In the genomic region with DNA sequence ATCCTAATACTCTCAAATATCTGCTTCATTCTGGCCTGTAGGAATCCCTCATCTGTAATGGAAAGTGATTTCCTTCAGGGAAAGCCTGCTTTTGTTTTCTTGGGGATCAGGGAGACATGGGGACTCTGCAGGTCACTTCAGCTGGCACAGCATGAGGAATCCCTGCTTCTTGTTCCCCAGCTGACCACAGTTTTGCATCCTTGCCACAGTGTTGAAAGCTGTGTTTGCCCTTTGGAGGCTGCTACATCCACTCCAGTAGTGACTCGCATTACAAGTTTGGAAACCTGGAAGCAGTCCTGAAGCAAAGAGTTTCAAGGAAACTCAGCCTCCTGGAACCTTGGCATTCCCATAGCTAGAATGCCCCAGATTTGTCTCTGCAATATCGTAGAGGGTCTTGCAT, we compare ENCODE assay signal across 23 mouse cellular contexts. TPM values are rescaled to one million over a fixed set of nuclear protein-coding genes. Genes with fewer than 3 reads are reported as not detected.
A peak's percentile ranks its signal among the peaks of the same experiment; 100 is the strongest.
DNase-seq lines count a peak whose midpoint lies in the region; ATAC-seq and TF ChIP-seq lines count a peak whose summit lies in the region.
"Had no signal": no experiment of that assay in that cellular context is flagged by ENCODE, and none has a peak within 500 bp of the region (broad histone marks: within the 10 kb centered on the region; RNA-seq: fewer than 3 reads in every experiment).

No protein-coding gene starts in this region.

- H3K27me3 ChIP-seq in cerebellum, adult 2 months (ENCODE audit: control insufficient read depth, insufficient read depth, low read length), result no peaks in the 10 kb centered on the region
- no peaks in the 10 kb centered on the region for H3K27me3 ChIP-seq in kidney, embryonic 14.5 days (ENCODE audit: control insufficient read depth, insufficient read depth, low read length)
- H3K27me3 ChIP-seq: embryonic facial prominence, embryonic 13.5 days; embryonic facial prominence, embryonic 15.5 days; forebrain, embryonic 12.5 days had no signal

- H3K4me2 ChIP-seq in kidney, embryonic 14.5 days (replicated peaks; ENCODE audit: low read depth, low read length), result no peak overlapping the region
- H3K4me2 ChIP-seq: embryonic facial prominence, embryonic 13.5 days; embryonic facial prominence, embryonic 15.5 days; forebrain, embryonic 12.5 days had no signal

- H3K36me3 ChIP-seq in kidney, embryonic 14.5 days (ENCODE audit: control insufficient read depth, insufficient read depth, low read length), result no peaks in the 10 kb centered on the region
- H3K36me3 ChIP-seq: embryonic facial prominence, embryonic 13.5 days; embryonic facial prominence, embryonic 15.5 days; forebrain, embryonic 10.5 days; forebrain, embryonic 12.5 days had no signal

- DNase-seq in cerebellum, adult 2 months, result no peak
- DNase-seq in cerebellum, postnatal 10 days, result no peak
- no peak for DNase-seq in layer of hippocampus, adult 2 months (ENCODE audit: low spot score in 2 of 2)
- no peak for DNase-seq in layer of hippocampus, postnatal 36 days
- peak; percentile 29 to 50 for DNase-seq in right cerebral cortex, postnatal 10 days (ENCODE audit: low spot score in 2 of 2)
- DNase-seq in right cerebral cortex, postnatal 4 days, result no peak
- DNase-seq: adrenal gland, adult 2 months; adrenal gland, postnatal 10 days; adrenal gland, postnatal 36 days; cerebellum, adult 11-12 months; cerebellum, adult 8-10 months; cerebellum, adult 9-11 months; cerebellum, postnatal 25 days; embryo, embryonic 11 days had no signal

- H3K4me1 ChIP-seq in cerebellum, adult 2 months (ENCODE audit: control insufficient read depth, insufficient read depth, low read length), result peaks cover 52% of the 10 kb centered on the region
- H3K4me1 ChIP-seq in kidney, embryonic 14.5 days (ENCODE audit: control insufficient read depth, insufficient read depth, low read length), result no peaks in the 10 kb centered on the region
- H3K4me1 ChIP-seq: embryonic facial prominence, embryonic 13.5 days; embryonic facial prominence, embryonic 15.5 days; forebrain, embryonic 12.5 days had no signal

- 44% methylated on average over 2 of the region's 2 CpGs for WGBS in cerebellum, adult 2 months
- WGBS in kidney, embryonic 14.5 days, result 67% methylated on average over 2 of the region's 2 CpGs

- no peak for TF ChIP-seq CTCF in cerebellum, adult 2 months (IDR thresholded peaks at IDR 0.05; ENCODE audit: borderline replicate concordance, insufficient read depth, low read depth, low read length)
- TF ChIP-seq CTCF in layer of hippocampus, adult 2 months (conservative IDR thresholded peaks at IDR 0.05), result no peak

- TF ChIP-seq POLR2A in cerebellum, adult 2 months (IDR thresholded peaks at IDR 0.05; ENCODE audit: borderline replicate concordance, insufficient read depth, low read length), result no peak

- no peak overlapping the region for H3K4me3 ChIP-seq in cerebellum, adult 2 months (replicated peaks; ENCODE audit: insufficient read depth, low read depth, low read length)
- no peak overlapping the region for H3K4me3 ChIP-seq in layer of hippocampus, adult 2 months
- no peak overlapping the region for H3K4me3 ChIP-seq in kidney, embryonic 14.5 days (ENCODE audit: low read length)
- H3K4me3 ChIP-seq: embryonic facial prominence, embryonic 13.5 days; embryonic facial prominence, embryonic 15.5 days; erythroblast, embryonic 14.5 days; forebrain, embryonic 10.5 days; forebrain, embryonic 12.5 days had no signal

- ATAC-seq in kidney, embryonic 14.5 days (ENCODE audit: low FRiP score, low TSS enrichment), result no peak
- ATAC-seq: forebrain, embryonic 14.5 days; forebrain, embryonic 16.5 days had no signal

- no peaks in the 10 kb centered on the region for H3K9me3 ChIP-seq in kidney, embryonic 14.5 days (ENCODE audit: control insufficient read depth, low read length)
- H3K9me3 ChIP-seq: embryonic facial prominence, embryonic 13.5 days; embryonic facial prominence, embryonic 15.5 days; forebrain, embryonic 10.5 days; forebrain, embryonic 12.5 days had no signal

- H3K27ac ChIP-seq in cerebellum, adult 2 months (ENCODE audit: insufficient read depth, low read length), result peak overlapping the region; percentile 67; the same call in 1 of the 2 replicates
- peak overlapping the region; percentile 24; the same call in 1 of the 2 replicates for H3K27ac ChIP-seq in layer of hippocampus, adult 2 months
- H3K27ac ChIP-seq in kidney, embryonic 14.5 days (ENCODE audit: low read depth, low read length), result no peak overlapping the region
- H3K27ac ChIP-seq: embryonic facial prominence, embryonic 13.5 days; embryonic facial prominence, embryonic 15.5 days; forebrain, embryonic 10.5 days; forebrain, embryonic 12.5 days had no signal

- H3K9ac ChIP-seq in kidney, embryonic 14.5 days (ENCODE audit: low read depth, low read length), result no peak overlapping the region
- H3K9ac ChIP-seq: embryonic facial prominence, embryonic 13.5 days; embryonic facial prominence, embryonic 15.5 days; forebrain, embryonic 12.5 days had no signal

RNA-seq across cellular contexts. Expression of a gene that starts 35.4 kb away (rescaled TPM):
- polyA plus RNA-seq in cerebellum, adult 2 months (2012; rRNA removed), result 89.2 and 103 TPM in 2 replicates
- total RNA-seq in layer of hippocampus, adult 2 months (2021), result 100 to 1,000 TPM; 289 to 309 TPM
- 100 to 1,000 TPM; 278 to 333 TPM for total RNA-seq in layer of hippocampus, postnatal 36 days (2021)
- 0.63 and 1.2 TPM in 2 replicates for polyA plus RNA-seq in kidney, embryonic 14.5 days (2014; fragmentation: Nextera tagmentation; extraction: Ambion mirVana)
- total RNA-seq: MEL had no signal
- polyA plus RNA-seq: erythroblast, embryonic 14.5 days had no signal

Comparison
In these comparisons a context has a peak if more than half of its experiments do, and no peak if none do; other contexts are left out.
1. DNase-seq: peak in right cerebral cortex, postnatal 10 days (2 of 2); none in cerebellum, adult 2 months (0 of 2), cerebellum, postnatal 10 days (0 of 2), layer of hippocampus, adult 2 months (0 of 2), layer of hippocampus, postnatal 36 days (0 of 2) and right cerebral cortex, postnatal 4 days (single experiment).